Mouse (Mus musculus) cerebellum, postnatal 25 days (tissue): ENCODE data around the gene Macrod2.

ENCODE experiments used
- DNase-seq, 2 experiments: peaks; one replicate each; pipeline ENCODE4 v3.0.0; 2021; ENCODE audit warnings: mixed read lengths in 2 of 2

The Macrod2 gene

GRCm38 (mm10) chr2:141323956-141324460 is 928.9 kb downstream of the Macrod2 start:
- no peak for DNase-seq

GRCm38 (mm10) chr2:141327296-141327695 is 932.2 kb downstream of the Macrod2 start:
- no peak for DNase-seq

- DNase-seq, result no peak
Measured at GRCm38 (mm10) chr2:141337708-141338107, 942.6 kb downstream of the Macrod2 start.

- no peak for DNase-seq
Measured at GRCm38 (mm10) chr2:141343988-141344535, 949.0 kb downstream of the Macrod2 start.

- no peak for DNase-seq
Measured at GRCm38 (mm10) chr2:141352623-141353022, 957.5 kb downstream of the Macrod2 start.

- DNase-seq, result no peak
Measured at GRCm38 (mm10) chr2:141388632-141389031, 993.5 kb downstream of the Macrod2 start.

GRCm38 (mm10) chr2:141391229-141391628 is 996.1 kb downstream of the Macrod2 start:
- DNase-seq, result no peak

- no peak for DNase-seq
Measured at GRCm38 (mm10) chr2:141394806-141395205, 999.7 kb downstream of the Macrod2 start.

GRCm38 (mm10) chr2:141408766-141409165 is 1013.7 kb downstream of the Macrod2 start:
- no peak for DNase-seq

- no peak for DNase-seq
Measured at GRCm38 (mm10) chr2:141416436-141416835, 1021.3 kb downstream of the Macrod2 start.

- DNase-seq, result no peak
Measured at GRCm38 (mm10) chr2:141416855-141417544, 1021.9 kb downstream of the Macrod2 start.

GRCm38 (mm10) chr2:141419806-141420205 is 1024.7 kb downstream of the Macrod2 start:
- DNase-seq, result no peak

GRCm38 (mm10) chr2:141434084-141434483 is 1039.0 kb downstream of the Macrod2 start:
- DNase-seq, result no peak

- DNase-seq, result peak; percentile 58 to 73
Measured at GRCm38 (mm10) chr2:141434731-141435570, 1039.8 kb downstream of the Macrod2 start.

- DNase-seq, result no peak
Measured at GRCm38 (mm10) chr2:141441896-141442295, 1046.8 kb downstream of the Macrod2 start.

- no peak for DNase-seq
Measured at GRCm38 (mm10) chr2:141449078-141449680, 1054.1 kb downstream of the Macrod2 start.

GRCm38 (mm10) chr2:141463946-141464345 is 1068.8 kb downstream of the Macrod2 start:
- no peak for DNase-seq

GRCm38 (mm10) chr2:141472791-141473190 is 1077.7 kb downstream of the Macrod2 start:
- no peak for DNase-seq

- DNase-seq, result no peak
Measured at GRCm38 (mm10) chr2:141477585-141477984, 1082.5 kb downstream of the Macrod2 start.

GRCm38 (mm10) chr2:141490518-141490917 is 1095.4 kb downstream of the Macrod2 start:
- no peak for DNase-seq

GRCm38 (mm10) chr2:141505451-141505850 is 1110.3 kb downstream of the Macrod2 start:
- DNase-seq, result no peak

- no peak for DNase-seq
Measured at GRCm38 (mm10) chr2:141507929-141508897, 1113.1 kb downstream of the Macrod2 start.
